Mouse (Mus musculus): Measurements from ENCODE around the gene 2410004B18Rik. TPM values are rescaled to one million over a fixed set of nuclear protein-coding genes. Genes with fewer than 3 reads are reported as not detected.

Gene 2410004B18Rik
- polyA plus RNA-seq, 1 experiment = 23.2 TPM

GRCm38 (mm10) chr3:145947539-145948204 is 9.9 kb downstream of the 2410004B18Rik start:
- Histone ChIP-seq H3K27ac (ENCODE audit: insufficient read depth, low read depth, low read length) (no peak overlapping the region), H3K4me1 (ENCODE audit: control insufficient read depth, insufficient read depth, low read length) (peaks cover 6% of the 10 kb centered on the region; the same call in 1 of the 2 replicates), H3K4me3 (ENCODE audit: insufficient read depth, low read length) (no peak overlapping the region)
- no peak for TF ChIP-seq POLR2A (IDR thresholded peaks at IDR 0.05; ENCODE audit: borderline replicate concordance, low read depth, low read length)
- no peak for TF ChIP-seq CTCF (IDR thresholded peaks at IDR 0.05; ENCODE audit: low read depth, low read length)

- H3K4me1 ChIP-seq (ENCODE audit: control insufficient read depth, insufficient read depth, low read length) = peaks cover 6% of the 10 kb centered on the region; the same call in 1 of the 2 replicates
- H3K27ac ChIP-seq (ENCODE audit: insufficient read depth, low read depth, low read length) = no peak overlapping the region
- no peak overlapping the region for H3K4me3 ChIP-seq (ENCODE audit: insufficient read depth, low read length)
- TF ChIP-seq CTCF (IDR thresholded peaks at IDR 0.05; ENCODE audit: low read depth, low read length) = no peak
- TF ChIP-seq POLR2A (IDR thresholded peaks at IDR 0.05; ENCODE audit: borderline replicate concordance, low read depth, low read length) = no peak
Observed at GRCm38 (mm10) chr3:145950034-145950814, 12.4 kb downstream of the 2410004B18Rik start.

GRCm38 (mm10) chr3:145950815-145951130 is 13.0 kb downstream of the 2410004B18Rik start:
- TF ChIP-seq POLR2A (IDR thresholded peaks at IDR 0.05; ENCODE audit: borderline replicate concordance, low read depth, low read length) = no peak
- no peak for TF ChIP-seq CTCF (IDR thresholded peaks at IDR 0.05; ENCODE audit: low read depth, low read length)
- Histone ChIP-seq H3K4me1 (ENCODE audit: control insufficient read depth, insufficient read depth, low read length) (peaks cover 6% of the 10 kb centered on the region; the same call in 1 of the 2 replicates), H3K4me3 (ENCODE audit: insufficient read depth, low read length) (no peak overlapping the region), H3K27ac (ENCODE audit: insufficient read depth, low read depth, low read length) (no peak overlapping the region)

- TF ChIP-seq POLR2A (IDR thresholded peaks at IDR 0.05; ENCODE audit: borderline replicate concordance, low read depth, low read length) (no peak), CTCF (IDR thresholded peaks at IDR 0.05; ENCODE audit: low read depth, low read length) (no peak)
- H3K4me3 ChIP-seq (ENCODE audit: insufficient read depth, low read length) = no peak overlapping the region
- peaks cover 5% of the 10 kb centered on the region; the same call in 1 of the 2 replicates for H3K4me1 ChIP-seq (ENCODE audit: control insufficient read depth, insufficient read depth, low read length)
- no peak overlapping the region for H3K27ac ChIP-seq (ENCODE audit: insufficient read depth, low read depth, low read length)
Observed at GRCm38 (mm10) chr3:145951287-145952165, 13.7 kb downstream of the 2410004B18Rik start.

GRCm38 (mm10) chr3:145952945-145953344 is 15.1 kb downstream of the 2410004B18Rik start:
- H3K27ac ChIP-seq (ENCODE audit: insufficient read depth, low read depth, low read length) = no peak overlapping the region
- no peak for TF ChIP-seq POLR2A (IDR thresholded peaks at IDR 0.05; ENCODE audit: borderline replicate concordance, low read depth, low read length)
- TF ChIP-seq CTCF (IDR thresholded peaks at IDR 0.05; ENCODE audit: low read depth, low read length) = no peak
- H3K4me3 ChIP-seq (ENCODE audit: insufficient read depth, low read length) = no peak overlapping the region
- H3K4me1 ChIP-seq (ENCODE audit: control insufficient read depth, insufficient read depth, low read length) = peaks cover 3% of the 10 kb centered on the region; the same call in 1 of the 2 replicates

GRCm38 (mm10) chr3:145953411-145953810 is 15.6 kb downstream of the 2410004B18Rik start:
- Histone ChIP-seq H3K4me1 (ENCODE audit: control insufficient read depth, insufficient read depth, low read length) (peaks cover 3% of the 10 kb centered on the region; the same call in 1 of the 2 replicates), H3K27ac (ENCODE audit: insufficient read depth, low read depth, low read length) (no peak overlapping the region), H3K4me3 (ENCODE audit: insufficient read depth, low read length) (no peak overlapping the region)
- no peak for TF ChIP-seq POLR2A (IDR thresholded peaks at IDR 0.05; ENCODE audit: borderline replicate concordance, low read depth, low read length)
- TF ChIP-seq CTCF (IDR thresholded peaks at IDR 0.05; ENCODE audit: low read depth, low read length) = no peak

- Histone ChIP-seq H3K4me1 (ENCODE audit: control insufficient read depth, insufficient read depth, low read length) (peaks cover 12% of the 10 kb centered on the region), H3K27ac (ENCODE audit: insufficient read depth, low read depth, low read length) (no peak overlapping the region), H3K4me3 (ENCODE audit: insufficient read depth, low read length) (no peak overlapping the region)
- TF ChIP-seq CTCF (IDR thresholded peaks at IDR 0.05; ENCODE audit: low read depth, low read length) = no peak
- TF ChIP-seq POLR2A (IDR thresholded peaks at IDR 0.05; ENCODE audit: borderline replicate concordance, low read depth, low read length) = no peak
Observed at GRCm38 (mm10) chr3:145959824-145960223, 22.0 kb downstream of the 2410004B18Rik start.

GRCm38 (mm10) chr3:145962411-145962810 is 24.6 kb downstream of the 2410004B18Rik start:
- Histone ChIP-seq H3K27ac (ENCODE audit: insufficient read depth, low read depth, low read length) (no peak overlapping the region), H3K4me3 (ENCODE audit: insufficient read depth, low read length) (no peak overlapping the region), H3K4me1 (ENCODE audit: control insufficient read depth, insufficient read depth, low read length) (peaks cover 15% of the 10 kb centered on the region)
- TF ChIP-seq POLR2A (IDR thresholded peaks at IDR 0.05; ENCODE audit: borderline replicate concordance, low read depth, low read length) = no peak
- no peak for TF ChIP-seq CTCF (IDR thresholded peaks at IDR 0.05; ENCODE audit: low read depth, low read length)

Data from bone marrow macrophage, adult 2 months (primary cell).